Mouse (Mus musculus) gastrocnemius, postnatal 10 days (tissue): ENCODE results near the gene Ciapin1. TPM values are rescaled to one million over a fixed set of nuclear protein-coding genes. Genes with fewer than 3 reads are reported as not detected.

Experiments used
- DNase-seq: peaks from one replicate; pipeline ENCODE4 v3.0.0; 2021; ENCODE audit warnings: mixed read lengths
- total RNA-seq, 2 experiments: library from RNA; stranded (reverse); gene quantifications; 2 replicates each; pipeline ENCODE4 v1.2.3; 2021

The Ciapin1 gene
- total RNA-seq, 2 experiments from 2014 or later = 32.5 to 33.1 TPM

DNA sequence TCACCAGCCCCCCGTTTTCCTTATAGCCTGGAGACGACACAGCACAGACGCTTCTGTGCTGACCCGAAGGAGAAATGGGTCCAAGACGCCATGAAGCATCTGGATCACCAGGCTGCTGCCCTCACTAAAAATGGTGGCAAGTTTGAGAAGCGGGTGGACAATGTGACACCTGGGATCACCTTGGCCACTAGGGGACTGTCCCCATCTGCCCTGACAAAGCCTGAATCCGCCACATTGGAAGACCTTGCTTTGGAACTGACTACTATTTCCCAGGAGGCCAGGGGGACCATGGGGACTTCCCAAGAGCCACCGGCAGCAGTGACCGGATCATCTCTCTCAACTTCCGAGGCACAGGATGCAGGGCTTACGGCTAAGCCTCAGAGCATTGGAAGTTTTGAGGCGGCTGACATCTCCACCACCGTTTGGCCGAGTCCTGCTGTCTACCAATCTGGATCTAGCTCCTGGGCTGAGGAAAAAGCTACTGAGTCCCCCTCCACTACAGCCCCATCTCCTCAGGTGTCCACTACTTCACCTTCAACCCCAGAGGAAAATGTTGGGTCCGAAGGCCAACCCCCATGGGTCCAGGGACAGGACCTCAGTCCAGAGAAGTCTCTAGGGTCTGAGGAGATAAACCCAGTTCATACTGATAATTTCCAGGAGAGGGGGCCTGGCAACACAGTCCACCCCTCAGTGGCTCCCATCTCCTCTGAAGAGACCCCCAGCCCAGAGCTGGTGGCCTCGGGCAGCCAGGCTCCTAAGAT lies 58.4 kb downstream of the Ciapin1 start:
- no peak for DNase-seq

DNA sequence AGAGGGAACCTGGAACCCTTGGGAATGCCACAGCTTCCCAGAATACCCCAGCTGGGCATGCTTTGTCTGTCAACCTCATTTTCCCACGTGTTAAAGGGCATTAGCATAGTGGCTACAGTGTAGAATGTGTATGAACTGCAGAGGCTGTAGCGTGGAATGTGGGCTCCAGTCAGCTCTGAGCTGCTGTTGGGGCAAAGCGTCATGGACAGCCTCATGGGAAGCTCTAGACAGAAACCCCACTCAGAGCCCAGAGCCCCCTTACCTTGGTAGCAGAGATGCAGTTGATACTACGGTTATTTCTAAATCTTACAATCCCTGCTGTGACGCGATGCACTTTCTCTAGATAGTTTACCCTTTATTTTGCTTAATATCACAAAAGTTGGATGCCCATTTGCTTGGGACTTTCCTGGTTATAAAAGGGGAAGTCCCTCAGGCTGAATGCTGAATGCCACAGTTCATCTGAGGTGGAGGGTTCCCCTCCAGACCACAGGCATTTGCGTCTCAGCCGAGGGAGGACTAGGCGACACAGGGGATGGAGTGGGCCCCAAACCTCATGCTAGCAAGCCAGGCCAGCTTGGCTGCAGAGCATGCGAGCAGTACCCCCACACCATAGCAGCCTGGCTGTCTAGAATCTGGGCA lies 59.1 kb downstream of the Ciapin1 start:
- no peak for DNase-seq

DNA sequence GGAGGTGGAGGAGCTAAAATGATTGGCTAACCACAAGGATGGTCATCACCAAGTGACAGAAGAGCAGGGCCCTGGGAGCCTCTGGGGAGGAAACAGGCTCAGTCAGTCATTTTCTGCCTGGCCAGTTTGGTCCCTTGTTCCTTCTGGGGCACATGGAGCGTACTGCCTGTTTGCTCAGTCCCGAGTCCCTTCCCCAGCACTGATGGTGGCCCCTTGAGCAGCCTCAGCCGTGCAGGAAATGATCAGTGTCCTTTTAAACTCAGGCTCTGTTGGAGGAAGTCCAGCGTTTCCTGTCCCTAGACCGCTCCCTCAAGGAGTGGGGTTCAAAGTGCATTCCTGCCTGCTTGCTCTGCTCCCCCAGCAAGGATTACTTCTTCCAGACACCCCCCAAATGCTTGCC lies 59.7 kb downstream of the Ciapin1 start:
- no peak for DNase-seq

DNA sequence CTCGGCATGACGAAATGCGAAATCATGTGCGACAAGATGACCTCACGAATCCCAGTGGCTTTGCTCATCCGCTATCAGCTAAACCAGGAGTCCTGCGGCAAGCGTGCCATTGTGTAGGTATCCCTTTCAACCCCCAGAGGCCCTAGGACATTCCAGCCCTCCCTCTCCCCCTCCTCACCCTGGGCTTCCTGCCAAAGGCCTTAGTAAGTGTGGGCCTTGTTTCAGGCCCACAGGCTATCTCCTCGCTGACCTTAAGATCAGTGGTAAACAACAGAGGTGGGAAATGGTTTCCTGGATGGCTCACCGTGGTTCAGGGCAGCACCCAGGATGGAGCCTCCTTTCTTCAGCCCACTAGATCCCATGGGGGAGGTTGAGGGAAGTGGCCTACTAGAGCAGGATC lies 60.1 kb downstream of the Ciapin1 start:
- DNase-seq = no peak

DNA sequence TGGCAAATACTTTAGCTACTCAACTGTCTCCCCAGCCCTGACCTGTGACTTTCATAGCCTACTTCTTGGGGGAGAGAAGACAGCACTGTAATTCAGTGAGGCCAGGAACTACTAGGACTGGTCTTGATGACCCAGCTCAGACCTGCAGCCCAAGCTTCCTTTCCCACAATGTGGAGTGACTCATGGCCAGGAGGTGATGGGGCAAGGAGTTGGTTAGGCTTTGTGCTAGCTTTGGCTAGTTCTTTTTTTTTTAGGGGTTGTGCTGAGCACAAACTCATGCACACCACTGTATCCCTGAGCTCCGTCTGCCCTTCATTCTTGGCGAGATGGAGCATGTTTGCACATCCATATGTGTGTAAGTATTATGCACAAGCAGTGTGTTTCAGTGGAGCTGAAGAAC lies 61.8 kb downstream of the Ciapin1 start:
- no peak for DNase-seq

DNA sequence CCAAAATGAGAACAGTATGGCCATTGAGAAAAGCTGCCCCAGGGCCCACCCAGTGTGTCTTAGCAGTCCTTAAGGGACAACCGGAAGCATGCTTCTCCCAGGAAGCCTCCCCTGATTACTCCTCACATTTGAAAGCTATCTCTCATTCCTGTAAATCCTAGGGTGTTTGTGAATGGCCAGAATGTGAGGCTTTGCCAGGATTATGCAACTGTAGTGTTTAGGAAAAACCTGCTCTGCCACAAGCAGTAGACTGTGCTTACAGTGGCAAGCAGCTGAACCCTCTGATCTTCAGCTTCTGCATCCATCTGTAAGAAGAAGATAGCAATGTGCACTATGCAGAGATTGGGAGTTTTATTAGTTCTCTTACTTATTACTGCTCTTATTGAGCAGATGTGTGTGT lies 63.6 kb downstream of the Ciapin1 start:
- DNase-seq = no peak

DNA sequence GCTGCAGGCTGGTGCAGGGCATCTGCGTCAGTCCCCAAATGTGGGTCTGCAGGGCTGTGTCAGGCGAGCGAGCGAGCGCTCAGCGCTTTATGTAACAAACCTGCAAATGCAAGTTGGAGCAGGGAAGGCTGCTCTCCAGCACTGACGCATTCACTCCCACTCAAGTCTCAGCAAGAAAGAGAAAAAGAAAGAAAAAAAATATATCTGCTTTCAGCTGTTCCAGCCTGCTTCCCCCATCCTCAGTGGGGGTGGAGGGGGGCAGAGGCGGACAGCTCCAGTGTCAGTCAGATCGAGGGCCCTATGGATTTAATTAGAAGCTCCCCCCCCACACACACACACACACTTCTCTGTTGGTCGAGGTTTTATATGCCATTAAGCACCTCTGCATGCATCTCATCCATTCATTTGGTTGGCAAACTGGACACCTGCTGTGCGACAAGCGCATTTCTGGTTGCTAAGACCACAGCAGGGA lies 64.4 kb downstream of the Ciapin1 start:
- no peak for DNase-seq

DNA sequence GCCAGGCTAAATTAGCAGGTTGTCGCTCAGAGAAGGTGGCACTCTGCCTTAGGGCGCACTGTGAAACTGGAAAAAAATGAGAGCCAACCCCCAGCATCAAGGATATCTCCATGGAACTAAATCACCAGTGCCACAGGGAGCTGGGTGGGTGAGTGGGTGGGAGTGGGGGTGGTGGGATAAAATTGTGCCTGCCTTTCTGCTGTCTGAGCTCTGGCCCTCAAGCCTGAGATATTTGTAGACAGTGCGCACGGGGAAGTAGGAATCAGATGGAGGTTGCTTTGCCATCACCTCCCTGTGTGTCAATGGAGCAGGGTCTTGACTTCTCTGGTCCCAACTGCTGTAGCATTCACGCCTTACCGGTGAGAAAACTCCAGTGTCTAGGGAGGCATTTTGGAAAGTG lies 65.1 kb downstream of the Ciapin1 start:
- no peak for DNase-seq

DNA sequence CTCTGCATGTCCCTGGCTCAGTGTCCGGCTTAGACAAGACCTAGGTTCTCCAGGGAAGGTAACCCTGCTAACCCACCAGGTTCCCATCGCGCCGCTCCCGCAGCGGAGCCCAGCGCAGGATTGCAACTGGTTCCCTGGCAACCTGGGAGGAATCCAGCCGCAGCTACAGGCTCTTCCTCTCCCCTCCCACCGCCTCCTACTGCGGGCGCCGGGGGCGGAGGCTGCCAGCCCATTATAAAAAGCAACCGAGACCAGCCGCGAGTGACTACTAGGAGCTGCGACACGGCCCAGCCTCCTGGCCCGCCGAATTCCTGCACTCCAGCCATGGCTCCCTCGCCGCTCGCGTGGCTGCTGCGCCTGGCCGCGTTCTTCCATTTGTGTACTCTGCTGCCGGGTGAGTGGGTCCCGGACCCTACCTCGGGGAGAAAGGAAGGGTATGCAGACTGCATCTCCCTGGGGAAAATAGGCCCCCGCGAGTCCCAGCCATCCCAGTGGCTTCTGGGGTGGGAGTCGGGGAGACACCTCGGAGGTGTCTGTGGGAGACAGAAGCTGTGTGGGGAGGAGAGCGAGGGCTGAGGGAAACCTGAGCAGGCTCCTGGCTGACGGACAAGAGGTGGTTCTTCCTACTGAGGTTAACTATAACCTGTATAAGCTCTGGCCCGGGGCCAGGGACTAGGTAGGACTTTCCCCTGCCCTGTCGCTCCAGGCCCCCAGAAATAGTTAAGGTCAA lies 66.1 kb downstream of the Ciapin1 start, which contains the start of gene Cx3cl1:
Gene Cx3cl1 (plus strand): TSS at position 69 of the 730 bp plus-strand sequence.
- peak; percentile 52 for DNase-seq

DNA sequence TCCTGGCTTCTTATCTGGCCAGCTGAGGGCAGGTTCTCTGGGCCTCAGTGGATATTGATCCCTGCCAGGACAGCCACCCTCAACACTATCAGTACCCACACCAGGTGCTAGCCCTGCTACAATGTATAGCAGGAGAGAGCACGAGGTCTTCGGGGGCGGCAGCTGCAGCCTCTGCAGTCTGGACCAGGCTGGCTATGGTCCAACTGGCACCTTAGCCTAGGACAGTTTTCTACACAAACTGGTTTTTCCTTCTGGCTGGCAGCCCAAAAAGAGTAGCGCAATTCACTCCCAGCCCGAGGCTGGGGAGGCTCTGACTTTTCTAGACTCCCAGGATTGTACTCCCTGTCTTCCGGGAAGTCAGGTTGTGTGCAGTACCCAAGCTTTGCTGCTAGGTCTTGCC lies 67.2 kb downstream of the Ciapin1 start:
- peak; percentile 31 for DNase-seq

Other genes starting within 250 kb of the Ciapin1 start
- 10 to 100 TPM; 12.9 to 18.6 TPM for gene Rspry1, start 236.4 kb downstream of the Ciapin1 start, total RNA-seq
- gene Fam192a, start 236.4 kb downstream of the Ciapin1 start, total RNA-seq = 10 to 100 TPM; 24.6 to 25.9 TPM
- gene Arl2bp, start 171.8 kb downstream of the Ciapin1 start, total RNA-seq = 10 to 100 TPM; 73.8 to 76.3 TPM
- gene Pllp, start 142.1 kb downstream of the Ciapin1 start, total RNA-seq = 10 to 100 TPM in 1 of 2 experiments, 1 to 10 TPM in 1; 7.1 to 11.7 TPM
- gene Ccl22, start 92.8 kb downstream of the Ciapin1 start, total RNA-seq = not detected
- gene Cx3cl1, start 66.3 kb downstream of the Ciapin1 start, total RNA-seq = 1 to 10 TPM; 1.2 to 2.4 TPM
- not detected for gene Ccl17, start 27.9 kb downstream of the Ciapin1 start, total RNA-seq
- gene Coq9, start within 50 bp of the Ciapin1 start, total RNA-seq = 100 to 1,000 TPM; 255 to 307 TPM
- 10 to 100 TPM; 37.6 to 43.6 TPM for gene Polr2c, start 19.1 kb upstream of the Ciapin1 start, total RNA-seq
- gene Dok4, start 38.0 kb upstream of the Ciapin1 start, total RNA-seq = 10 to 100 TPM; 11.4 TPM
- gene Ccdc102a, start 79.7 kb upstream of the Ciapin1 start, total RNA-seq = 10 to 100 TPM; 10.3 to 15.1 TPM
- gene Adgrg5, start 85.3 kb upstream of the Ciapin1 start, total RNA-seq = under 1 TPM; 0.07 to 0.09 TPM
- gene Adgrg1, start 136.4 kb upstream of the Ciapin1 start, total RNA-seq = 10 to 100 TPM; 15.6 to 18.0 TPM
- 1 to 10 TPM in 1 of 2 experiments, under 1 TPM in 1; 0.80 to 1.2 TPM for gene Adgrg3, start 179.3 kb upstream of the Ciapin1 start, total RNA-seq
- gene Drc7, start 216.7 kb upstream of the Ciapin1 start, total RNA-seq = not detected
- gene Katnb1, start 242.8 kb upstream of the Ciapin1 start, total RNA-seq = 10 to 100 TPM in 1 of 2 experiments, 1 to 10 TPM in 1; 6.0 to 10.7 TPM